Mouse (Mus musculus) bone marrow, adult 2 months (tissue): Measurements from ENCODE around the gene Coq5.

ENCODE experiments used
- CTCF ChIP-seq: fragments of 200-500 bp; IDR thresholded peaks from 2 replicates; pipeline ENCODE4 v1.5.1; 2011; ENCODE audit warnings: low read length, control low read depth; ENCODE audit not compliant: control insufficient read depth, insufficient read depth
- POLR2A ChIP-seq: fragments of 200-500 bp; IDR thresholded peaks from 2 replicates; pipeline ENCODE4 v1.6.1; 2011; ENCODE audit warnings: low read depth, mild to moderate bottlenecking, control low read depth, low read length, borderline replicate concordance; ENCODE audit not compliant: control insufficient read depth

GRCm38 (mm10) chr5:115312816-115313667 is 33.6 kb downstream of the Coq5 start:
- TF ChIP-seq CTCF, result no peak
- TF ChIP-seq POLR2A, result no peak
